In genomic region chr2:57353722-57354432, GRCm38 (mm10) we compare ENCODE assay signal across 24 mouse cellular contexts.
A peak's percentile ranks its signal among the peaks of the same experiment; 100 is the strongest.
DNase-seq lines count a peak whose midpoint lies in the region; ATAC-seq and TF ChIP-seq lines count a peak whose summit lies in the region.
"Had no signal": no experiment of that assay in that cellular context is flagged by ENCODE, and none has a peak within 500 bp of the region (broad histone marks: within the 10 kb centered on the region; RNA-seq: fewer than 3 reads in every experiment).

No protein-coding gene starts in this region.

- no peak overlapping the region for H3ac ChIP-seq in myocyte (ENCODE audit: control insufficient read depth, insufficient read length)

- no peak overlapping the region for H3K4me2 ChIP-seq in limb, embryonic 14.5 days (replicated peaks; ENCODE audit: low read depth, low read length, severe bottlenecking)
- peak overlapping the region; percentile 87 for H3K4me2 ChIP-seq in myocyte (ENCODE audit: low read depth)
- no peak overlapping the region for H3K4me2 ChIP-seq in liver, postnatal 0 days (ENCODE audit: low read depth, low read length)
- H3K4me2 ChIP-seq: hindbrain, embryonic 12.5 days; midbrain, embryonic 15.5 days; neural tube, embryonic 15.5 days had no signal

- intact Hi-C loops in heart, postnatal 14 days (cut with DNase I) = no loop called here

- no peak overlapping the region for H3K4me3 ChIP-seq in limb, embryonic 14.5 days (replicated peaks; ENCODE audit: low read length)
- H3K4me3 ChIP-seq in myocyte = peak overlapping the region; percentile 1
- H3K4me3 ChIP-seq in liver, postnatal 0 days (ENCODE audit: low read depth, low read length) = no peak overlapping the region
- H3K4me3 ChIP-seq: heart, embryonic 10.5 days; hindbrain, embryonic 12.5 days; left cerebral cortex, adult 2 months; midbrain, embryonic 15.5 days; neural tube, embryonic 15.5 days had no signal

- no peak overlapping the region for H3K9ac ChIP-seq in limb, embryonic 14.5 days (ENCODE audit: low read depth, low read length, severe bottlenecking)
- no peak overlapping the region for H3K9ac ChIP-seq in liver, postnatal 0 days (replicated peaks)
- H3K9ac ChIP-seq: hindbrain, embryonic 12.5 days; liver, embryonic 14.5 days; midbrain, embryonic 15.5 days; neural tube, embryonic 15.5 days had no signal

- no peaks in the 10 kb centered on the region for H3K79me2 ChIP-seq in myocyte (ENCODE audit: control insufficient read depth, insufficient read depth)

- peak; percentile 16 for DNase-seq in heart, adult 11 months
- DNase-seq in heart, postnatal 14 days = no peak
- DNase-seq in NIH3T3 (ENCODE audit: low read depth) = peak; percentile 89
- peak; percentile 33 for DNase-seq in limb, embryonic 14.5 days (ENCODE audit: low spot score)
- DNase-seq in frontal cortex, adult 2 months (ENCODE audit: extremely low spot score in 1 of 2, low spot score in 1 of 2) = no peak
- DNase-seq in liver, postnatal 0 days = no peak
- no peak for DNase-seq in cerebellum, adult 8-10 months
- DNase-seq: adrenal gland, postnatal 14 days; cerebellum, postnatal 10 days; kidney, adult 9 months; kidney, postnatal 25 days; layer of hippocampus, adult 9-11 months; spleen, adult 18-20 months; thymus, postnatal 36 days had no signal

- TF ChIP-seq POLR2A in limb, embryonic 14.5 days (IDR thresholded peaks at IDR 0.05; ENCODE audit: borderline replicate concordance, extremely low read depth, insufficient read depth, insufficient read length) = no peak
- no peak for TF ChIP-seq POLR2A in myocyte (IDR thresholded peaks at IDR 0.05; ENCODE audit: insufficient read length, low read depth)

- no peak for TF ChIP-seq CTCF in liver, postnatal 0 days (IDR thresholded peaks at IDR 0.05; ENCODE audit: low read depth)

- peaks cover 6% of the 10 kb centered on the region; the same call in 1 of the 2 replicates for H3K4me1 ChIP-seq in limb, embryonic 14.5 days (ENCODE audit: control insufficient read depth, insufficient read depth, low read length)
- H3K4me1 ChIP-seq in liver, postnatal 0 days (ENCODE audit: insufficient read depth) = 0 out of 2 replicates have a peak, but pooled peaks cover 2% of the 10 kb centered on the region
- H3K4me1 ChIP-seq: heart, embryonic 10.5 days; hindbrain, embryonic 12.5 days had no signal

- peak; percentile 68 for ATAC-seq in limb, embryonic 14.5 days (ENCODE audit: low FRiP score, low read depth)
- no peak for ATAC-seq in liver, postnatal 0 days
- ATAC-seq: activated CD4-positive, CD25-positive, alpha-beta regulatory T cell, adult 4 months; forebrain, embryonic 14.5 days; inflammation-experienced regulatory T-cells, adult 6 months; midbrain, embryonic 15.5 days had no signal

- H3K27me3 ChIP-seq in limb, embryonic 14.5 days (ENCODE audit: control insufficient read depth, insufficient read depth, low read length) = no peaks in the 10 kb centered on the region
- no peaks in the 10 kb centered on the region for H3K27me3 ChIP-seq in myocyte (ENCODE audit: control insufficient read depth, insufficient read depth, insufficient read length)
- no peaks in the 10 kb centered on the region for H3K27me3 ChIP-seq in liver, postnatal 0 days (ENCODE audit: insufficient read depth, low read length)
- H3K27me3 ChIP-seq: hindbrain, embryonic 12.5 days; midbrain, embryonic 15.5 days; neural tube, embryonic 15.5 days had no signal

- H3K9me3 ChIP-seq in limb, embryonic 14.5 days (ENCODE audit: control insufficient read depth, low read length) = no peaks in the 10 kb centered on the region
- H3K9me3 ChIP-seq in liver, postnatal 0 days (ENCODE audit: low read length) = no peaks in the 10 kb centered on the region
- H3K9me3 ChIP-seq: heart, embryonic 10.5 days; hindbrain, embryonic 12.5 days; midbrain, embryonic 15.5 days; neural tube, embryonic 15.5 days had no signal

- no peak for TF ChIP-seq EP300 in liver, postnatal 0 days (IDR thresholded peaks at IDR 0.05; ENCODE audit: low read depth)

- WGBS in limb, embryonic 14.5 days = 69% methylated on average over 9 of the region's 9 CpGs
- 78% methylated on average over 9 of the region's 9 CpGs for WGBS in liver, postnatal 0 days (ENCODE audit: insufficient replicate concordance)

- no peak overlapping the region for H3K27ac ChIP-seq in limb, embryonic 14.5 days (replicated peaks; ENCODE audit: low read depth, low read length)
- no peak overlapping the region for H3K27ac ChIP-seq in liver, postnatal 0 days (ENCODE audit: low read depth)
- H3K27ac ChIP-seq: heart, embryonic 10.5 days; hindbrain, embryonic 12.5 days; left cerebral cortex, adult 2 months; liver, embryonic 14.5 days; midbrain, embryonic 15.5 days; neural tube, embryonic 15.5 days had no signal

- H3K36me3 ChIP-seq in limb, embryonic 14.5 days (ENCODE audit: control insufficient read depth, insufficient read depth, low read length) = 0 out of 2 replicates have a peak, but pooled peaks cover 3% of the 10 kb centered on the region
- peaks cover 6% of the 10 kb centered on the region for H3K36me3 ChIP-seq in myocyte (ENCODE audit: control insufficient read depth, insufficient read depth)
- H3K36me3 ChIP-seq in liver, postnatal 0 days (replicated peaks; ENCODE audit: insufficient read depth, low read length) = no peaks in the 10 kb centered on the region
- H3K36me3 ChIP-seq: heart, embryonic 10.5 days; hindbrain, embryonic 12.5 days; midbrain, embryonic 15.5 days; neural tube, embryonic 15.5 days had no signal

TF ChIP-seq in myocyte, 11 proteins besides CTCF, POLR2A, EP300 and RAD21:
- no peak for TF ChIP-seq E2F4 (IDR thresholded peaks at IDR 0.05; ENCODE audit: insufficient read depth)
- no peak for TF ChIP-seq USF1 (IDR thresholded peaks at IDR 0.05; ENCODE audit: low read depth)
- TF ChIP-seq MYOD1 (IDR thresholded peaks at IDR 0.05; ENCODE audit: control insufficient read depth in 1 of 3, insufficient read length in 2 of 3, low read depth in 2 of 3) = no peak
- TF ChIP-seq TCF12 (IDR thresholded peaks at IDR 0.05; ENCODE audit: insufficient read depth, poor library complexity, severe bottlenecking) = no peak
- TF ChIP-seq TCF3 (IDR thresholded peaks at IDR 0.05; ENCODE audit: insufficient read length, low read depth) = no peak
- 0 out of 2 replicates have a peak, but pooled peaks have one; percentile 9 for TF ChIP-seq CEBPB (IDR thresholded peaks at IDR 0.05; ENCODE audit: insufficient read depth, poor library complexity, severe bottlenecking)
TF ChIP-seq in myocyte: peak in this region for 1.

Comparison
In these comparisons a context has a peak if more than half of its experiments do, and no peak if none do; other contexts are left out.
1. DNase-seq: peak in heart, adult 11 months (single experiment), NIH3T3 (single experiment) and limb, embryonic 14.5 days (single experiment); none in heart, postnatal 14 days (0 of 2), frontal cortex, adult 2 months (0 of 2), liver, postnatal 0 days (single experiment) and cerebellum, adult 8-10 months (single experiment).